14 mouse cellular contexts compared by ENCODE assay signal in the genomic region with DNA sequence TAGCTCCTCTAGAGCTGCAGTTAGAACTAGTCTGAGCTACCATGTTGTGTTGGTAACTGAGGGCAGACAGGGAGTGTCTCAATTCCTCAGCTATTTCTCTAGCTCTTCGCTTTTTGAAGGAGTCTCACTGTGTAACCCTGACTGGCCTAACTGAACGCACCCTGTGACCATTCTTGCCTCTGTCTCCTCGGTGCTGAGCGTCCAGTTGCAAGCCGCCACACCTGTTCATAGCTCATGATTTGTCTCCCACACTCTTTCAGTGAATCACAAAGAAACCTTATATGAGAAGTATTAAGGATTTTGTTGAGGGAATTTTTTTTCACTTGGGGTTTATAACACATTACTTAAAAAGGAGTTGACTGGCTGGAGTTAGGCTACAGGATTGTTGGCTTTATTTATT.
"Had no signal": no experiment of that assay in that cellular context is flagged by ENCODE, and none has a peak within 500 bp of the region (broad histone marks: within the 10 kb centered on the region; RNA-seq: fewer than 3 reads in every experiment).

No protein-coding gene starts in this region.

- ATAC-seq: midbrain, embryonic 16.5 days had no signal

- DNase-seq: kidney, adult 9 months; kidney, postnatal 14 days; kidney, postnatal 4 days; layer of hippocampus, adult 9-11 months; liver, embryonic 13.5 days; lung, adult 2 months; lung, postnatal 14 days; lung, postnatal 4 days; right cerebral cortex, adult 18-20 months; right cerebral cortex, postnatal 14 days; right cerebral cortex, postnatal 4 days; thymus, postnatal 36 days had no signal

- H3K4me3 ChIP-seq: liver, embryonic 13.5 days; midbrain, embryonic 13.5 days had no signal

- H3K27ac ChIP-seq: liver, embryonic 13.5 days had no signal

- H3K27me3 ChIP-seq: liver, embryonic 13.5 days; midbrain, embryonic 13.5 days had no signal
